Mouse (Mus musculus) left cerebral cortex, postnatal 25 days (tissue): ENCODE measurements at regions not wholly inside any gene's neighbourhood (a gene's known extent, or its start where the extent isn't known, plus 50 kb on each side); places are given as distances from the start of the nearest gene placed in this dataset.
A peak's percentile ranks its signal among the peaks of the same experiment; 100 is the strongest.

Experiments
- DNase-seq, 2 experiments: peaks; one replicate each; pipeline ENCODE4 v3.0.0; 2022; ENCODE audit warnings: low spot score in 2 of 2, mixed read lengths in 1 of 2
- intact Hi-C: fragments of 180-260 bp; cut with DNase I; formaldehyde crosslinking; loops from one replicate; pipeline ENCODE4 v1.15.1; 2025

GRCm38 (mm10) chr4:30408525-30408924 is 1555.4 kb upstream of the Map3k7 start:
- DNase-seq: no peak
- intact Hi-C loops: no loop called here

GRCm38 (mm10) chr4:30447644-30448043 is 1516.3 kb upstream of the Map3k7 start:
- intact Hi-C loops: no loop called here
- DNase-seq: peak in 1 of 2 experiments; percentile 1

- intact Hi-C loops: no loop called here
- no peak for DNase-seq
Measured at GRCm38 (mm10) chr4:30450395-30450794, 1513.5 kb upstream of the Map3k7 start.

- DNase-seq: no peak
- intact Hi-C loops: no loop called here
Measured at GRCm38 (mm10) chr4:30467336-30467933, 1496.5 kb upstream of the Map3k7 start.

- intact Hi-C loops: no loop called here
- no peak for DNase-seq
Measured at GRCm38 (mm10) chr4:30476621-30477020, 1487.3 kb upstream of the Map3k7 start.

GRCm38 (mm10) chr4:30500067-30500670 is 1463.7 kb upstream of the Map3k7 start:
- intact Hi-C loops: no loop called here
- no peak for DNase-seq
